Mouse (Mus musculus) lung, adult 18-20 months (tissue): Measurements from ENCODE around the gene Kdelr3.

Experiments used
- DNase-seq, 2 experiments: peaks; one replicate each; pipeline ENCODE4 v3.0.0; 2022; ENCODE audit warnings: mixed read lengths in 2 of 2

Gene Kdelr3

DNA sequence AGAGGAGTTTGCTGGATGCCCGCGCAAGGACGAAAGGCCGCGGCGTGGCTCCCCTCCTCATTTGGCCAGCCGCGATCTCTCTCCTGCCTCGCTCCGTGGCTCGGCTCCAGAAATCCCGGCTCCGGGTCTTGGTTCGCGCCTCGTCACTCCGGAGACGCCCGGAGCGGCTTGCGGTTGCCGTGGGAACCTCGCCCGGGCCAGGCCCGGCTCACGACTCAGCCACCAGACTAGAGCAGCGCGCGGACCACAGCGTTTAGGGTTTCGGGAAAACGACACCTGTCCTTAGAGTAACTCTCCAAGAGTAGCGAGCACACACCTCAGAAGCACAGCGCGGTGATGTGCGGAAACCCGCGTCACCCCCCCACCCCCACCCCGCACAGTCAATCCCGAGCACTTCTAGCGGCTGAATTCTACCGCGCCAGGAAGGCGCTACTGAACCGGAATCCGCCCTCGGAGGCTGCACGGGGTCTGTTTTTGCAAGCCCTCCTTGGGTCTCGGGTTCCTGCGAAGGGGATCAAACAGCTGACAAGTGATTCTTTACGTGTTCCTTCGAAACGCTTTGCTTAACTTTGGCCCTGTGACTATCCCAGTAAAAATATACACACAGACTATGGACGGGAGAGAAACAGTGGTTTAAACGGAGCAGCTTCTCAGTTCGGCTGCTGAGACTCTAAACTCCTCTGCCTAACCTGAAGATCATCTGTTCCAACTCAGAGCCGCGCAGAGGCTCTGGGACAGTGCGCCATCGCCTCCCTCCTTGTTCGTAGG lies 4.5 kb upstream of the Kdelr3 start:
- peak; percentile 81 to 85 for DNase-seq

DNA sequence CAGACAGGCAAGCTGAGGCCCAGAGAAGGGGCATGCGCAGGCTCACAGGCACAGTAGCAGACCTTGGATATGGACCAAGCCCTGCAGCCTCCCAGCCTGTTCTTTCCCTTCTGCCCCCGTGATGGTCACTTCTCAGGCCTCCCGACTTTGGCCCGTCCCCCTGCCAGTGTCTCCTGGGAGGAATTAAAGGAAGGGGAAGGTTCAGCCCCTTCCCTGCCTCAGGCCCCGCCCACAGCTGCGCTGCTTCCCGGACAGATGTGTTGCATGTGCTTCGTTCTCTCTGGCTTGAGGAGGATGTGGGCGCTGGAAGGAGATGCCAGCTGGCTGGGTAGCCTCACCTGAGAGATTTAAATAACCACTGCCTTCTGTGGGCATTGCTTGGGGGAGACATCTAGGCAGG lies 2.3 kb upstream of the Kdelr3 start:
- no peak for DNase-seq

DNA sequence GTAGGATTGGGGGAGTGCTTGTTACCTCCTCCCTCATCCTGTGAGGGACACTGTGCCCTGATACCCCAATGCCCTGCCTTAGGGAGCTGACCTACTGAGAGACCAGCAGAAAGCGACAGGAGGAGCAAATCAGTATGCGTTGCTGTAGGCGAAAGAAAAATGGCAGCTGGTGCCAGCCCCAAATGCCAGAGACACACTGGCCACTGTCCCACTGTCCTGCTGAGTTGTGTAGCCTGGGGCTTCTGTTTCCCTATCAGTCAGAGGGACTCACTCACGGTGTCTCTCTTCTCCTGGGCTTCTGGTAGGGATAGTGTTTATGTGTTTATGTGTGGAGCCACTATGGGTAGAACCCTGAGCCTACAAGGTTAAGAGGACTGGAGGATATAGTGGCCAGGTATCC lies 1.5 kb downstream of the Kdelr3 start:
- DNase-seq = no peak

DNA sequence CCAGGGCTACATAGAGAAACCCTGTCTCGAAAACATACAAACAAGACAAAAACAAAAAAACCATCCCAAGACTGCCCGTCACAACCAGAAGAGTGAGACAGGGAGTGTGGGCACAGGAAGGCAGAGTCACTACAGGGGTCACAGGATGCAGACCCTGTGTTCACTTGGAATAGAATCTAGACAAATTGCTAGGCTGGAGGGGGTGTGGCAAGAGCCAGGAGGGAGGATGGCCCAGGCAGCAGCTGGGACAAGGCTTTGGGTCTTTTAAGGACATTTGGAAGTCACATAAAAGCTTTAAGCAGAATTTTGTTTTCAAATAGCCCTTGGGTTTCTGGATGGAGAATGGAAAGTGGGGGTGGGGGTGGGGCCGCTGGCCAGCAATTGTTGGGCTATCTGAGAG lies 2.4 kb downstream of the Kdelr3 start:
- no peak for DNase-seq

DNA sequence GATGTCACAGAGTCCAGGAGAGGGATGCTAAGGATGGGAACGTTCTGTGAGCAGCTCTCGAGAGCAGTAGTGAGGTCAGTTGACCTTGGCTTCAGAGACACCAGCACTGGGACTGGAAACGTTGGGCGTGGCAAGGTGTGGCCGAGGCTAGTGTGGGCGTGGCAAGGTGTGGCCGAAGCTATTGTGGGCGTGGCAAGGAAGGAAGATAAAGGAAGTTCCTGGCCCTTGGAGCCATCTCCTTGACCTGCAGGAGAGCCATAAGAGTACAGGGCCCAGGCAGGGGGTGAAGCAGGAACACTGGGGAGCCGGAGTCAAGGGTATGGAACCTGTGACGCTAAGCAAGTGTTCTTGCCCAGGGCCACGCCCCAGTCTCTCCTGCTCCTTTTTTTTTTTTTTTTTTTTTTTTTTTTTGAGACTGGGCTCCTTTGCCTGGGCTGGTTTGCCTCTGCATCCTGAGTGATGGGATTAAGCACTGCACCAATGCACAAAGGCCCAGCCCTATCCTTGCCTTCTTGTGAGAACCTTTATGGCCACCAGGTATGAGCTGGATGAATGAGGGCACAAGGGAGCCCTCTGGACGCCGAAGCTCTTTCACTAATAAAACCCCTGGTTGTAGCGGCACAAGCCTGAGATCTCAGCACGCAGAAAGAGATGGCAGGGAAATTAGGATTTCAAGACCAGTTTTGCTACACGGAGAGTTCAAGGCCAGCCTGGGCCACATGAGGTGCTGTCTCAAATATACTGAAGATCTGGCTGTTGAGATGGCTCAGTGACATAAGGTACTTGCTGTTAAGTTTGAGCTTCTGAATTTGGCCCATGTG lies 3.4 kb downstream of the Kdelr3 start:
- DNase-seq = no peak

DNA sequence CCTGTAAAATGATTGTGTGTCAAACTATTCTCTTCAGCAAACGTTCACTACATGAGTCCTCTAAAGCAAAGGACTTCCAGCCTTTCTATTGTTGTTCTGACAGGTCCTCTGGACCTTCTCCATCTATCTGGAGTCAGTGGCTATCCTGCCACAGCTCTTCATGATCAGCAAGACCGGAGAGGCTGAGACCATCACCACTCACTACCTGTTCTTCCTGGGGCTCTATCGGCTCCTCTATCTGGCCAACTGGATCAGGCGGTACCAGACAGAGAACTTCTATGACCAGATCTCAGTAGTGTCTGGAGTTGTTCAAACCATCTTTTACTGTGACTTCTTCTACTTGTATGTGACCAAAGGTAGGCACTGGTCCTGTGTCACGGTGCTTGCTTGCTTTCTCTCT lies 9.4 kb downstream of the Kdelr3 start:
- no peak for DNase-seq

DNA sequence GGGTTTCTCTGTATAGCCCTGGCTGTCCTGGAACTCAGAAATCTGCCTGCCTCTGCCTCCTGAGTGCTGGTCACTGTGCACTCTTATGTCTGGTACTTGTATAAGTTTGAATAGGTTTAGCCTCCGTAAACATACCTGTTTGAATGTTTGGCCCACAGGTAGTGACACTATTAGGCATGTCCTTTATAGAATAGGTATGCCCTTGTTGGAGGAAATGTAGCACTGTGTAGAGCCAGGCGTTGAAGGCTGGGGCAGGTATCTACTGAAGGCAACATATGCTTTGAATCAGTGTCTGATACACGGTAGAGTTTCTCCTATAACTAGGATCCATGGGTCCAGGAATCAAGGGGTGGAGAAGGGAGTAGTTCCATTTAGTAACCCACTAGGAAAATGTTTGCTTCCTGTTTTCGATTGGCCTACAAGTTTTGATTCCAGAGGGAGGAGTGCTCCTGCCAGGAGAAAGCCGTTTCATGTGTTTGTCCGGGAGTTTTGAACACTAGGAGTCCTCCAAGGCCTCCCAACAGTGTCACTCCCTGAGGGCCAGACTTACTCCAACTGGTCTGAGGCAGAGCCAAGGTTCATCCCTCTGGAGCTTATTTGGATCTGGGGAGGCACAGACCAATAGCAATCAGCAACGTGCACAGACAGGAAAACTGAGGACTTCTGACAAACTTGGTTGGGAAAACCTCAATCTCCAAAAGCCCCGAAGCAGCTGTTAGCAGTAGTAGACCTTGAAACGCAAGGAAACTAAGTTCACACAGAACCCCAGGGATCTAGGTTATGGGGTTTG lies 10.0 kb downstream of the Kdelr3 start:
- DNase-seq = no peak

DNA sequence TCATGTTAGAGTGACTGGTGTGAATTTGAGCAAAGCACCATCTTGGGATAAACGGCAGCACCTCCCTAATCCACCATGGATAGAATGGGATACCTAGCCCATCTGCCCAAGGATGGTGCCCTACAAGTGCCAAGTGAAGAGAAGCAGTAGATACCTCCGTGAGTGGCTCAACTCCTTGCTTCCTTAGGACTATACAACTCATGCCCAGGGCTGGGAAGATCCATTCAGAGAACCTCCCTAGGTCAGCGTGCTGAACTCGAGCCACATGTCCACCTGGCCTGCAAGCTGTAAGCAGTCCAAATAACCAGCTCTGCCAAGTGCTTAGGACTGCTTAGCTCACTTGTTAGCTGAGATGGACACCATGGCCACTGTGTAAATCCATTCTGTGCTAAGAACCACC lies 11.0 kb downstream of the Kdelr3 start:
- no peak for DNase-seq

DNA sequence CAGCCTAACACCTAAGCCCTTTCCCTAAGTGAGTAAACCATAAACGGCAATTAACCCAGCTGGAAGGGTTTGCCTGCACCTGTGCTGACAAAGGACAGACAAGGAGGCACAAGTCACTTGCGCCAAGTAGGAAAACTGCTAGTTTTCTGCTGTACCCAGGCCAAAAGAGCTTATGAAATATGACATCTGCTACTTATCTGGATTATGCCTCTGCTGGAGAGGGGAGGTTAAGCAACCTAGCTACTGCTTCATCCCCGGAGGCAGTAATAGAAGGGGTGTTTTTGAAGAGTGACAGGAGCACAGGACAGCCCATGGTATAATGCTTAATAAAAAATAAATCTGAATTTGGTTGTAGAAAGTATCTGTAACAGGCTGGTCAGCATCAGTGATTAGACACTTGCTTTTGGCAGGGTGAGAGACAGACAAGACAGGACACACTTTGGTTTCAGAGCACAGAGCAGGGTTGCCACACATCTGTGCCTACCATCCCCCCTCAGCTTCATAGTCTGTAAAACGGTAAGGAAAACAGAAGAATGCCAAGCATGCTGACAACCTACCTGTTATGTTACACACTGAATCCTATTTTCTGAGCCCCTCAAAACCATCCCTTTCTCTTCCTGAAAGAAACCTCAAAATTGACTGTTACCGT lies 11.9 kb downstream of the Kdelr3 start:
- no peak for DNase-seq

DNA sequence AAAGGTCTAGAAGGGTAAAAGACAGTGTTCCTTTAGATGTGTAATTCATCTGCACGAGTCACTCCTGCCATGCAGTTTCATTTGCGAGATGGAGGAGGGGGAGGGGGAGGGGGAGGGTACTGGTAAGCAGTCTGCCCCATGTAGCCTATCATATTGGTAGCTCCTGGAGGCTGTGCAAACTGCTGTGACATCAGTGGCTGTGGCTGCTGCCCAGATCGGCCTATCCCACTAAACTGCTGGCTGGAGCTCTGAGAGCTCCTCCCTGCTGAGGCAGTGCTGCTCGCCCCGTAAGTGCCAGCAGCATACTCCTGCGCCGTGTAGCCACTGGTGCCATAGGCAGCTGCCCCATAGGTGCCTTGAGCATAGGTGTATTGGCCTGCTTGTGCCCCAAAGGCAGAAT lies 13.7 kb downstream of the Kdelr3 start:
- no peak for DNase-seq

DNA sequence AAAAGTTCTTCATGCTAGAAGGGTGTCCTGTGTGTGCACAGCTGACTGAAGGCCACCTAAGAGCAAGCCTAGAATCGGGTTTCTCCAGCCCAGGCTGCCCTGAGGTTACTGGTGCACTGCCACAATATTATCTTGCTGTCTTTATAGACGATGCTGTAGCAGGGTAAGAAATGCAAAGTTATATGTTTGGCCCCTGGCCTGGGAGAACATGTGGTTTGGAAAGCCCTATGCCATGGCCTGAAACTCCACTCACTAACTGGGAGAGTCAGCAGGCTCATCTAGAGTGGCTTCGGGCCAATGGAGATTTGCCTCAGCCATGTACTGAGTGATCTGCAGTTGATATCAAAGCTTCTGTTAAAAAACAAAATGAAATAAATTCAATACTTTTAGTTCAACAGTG lies 17.6 kb downstream of the Kdelr3 start:
- DNase-seq = no peak

DNA sequence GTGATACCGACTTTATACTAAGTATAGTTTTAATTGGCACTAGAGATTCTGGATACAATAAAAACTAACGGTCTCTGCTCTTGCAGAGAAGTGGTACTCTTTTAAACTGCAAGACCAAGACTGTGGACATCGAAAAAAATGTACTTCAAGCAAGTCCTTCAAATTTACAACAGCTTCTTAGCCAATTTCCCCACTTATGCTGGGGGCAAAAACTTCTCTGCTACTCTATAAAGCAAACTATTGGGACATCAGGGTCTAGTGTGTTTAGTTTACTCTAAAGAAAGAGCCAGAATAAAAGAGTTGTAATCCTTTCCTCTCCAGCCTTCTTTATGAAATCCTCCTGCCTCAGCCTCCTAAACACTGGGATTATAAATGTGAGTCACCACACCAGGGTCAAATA lies 27.8 kb downstream of the Kdelr3 start:
- DNase-seq = peak in 1 of 2 experiments; percentile 28

DNA sequence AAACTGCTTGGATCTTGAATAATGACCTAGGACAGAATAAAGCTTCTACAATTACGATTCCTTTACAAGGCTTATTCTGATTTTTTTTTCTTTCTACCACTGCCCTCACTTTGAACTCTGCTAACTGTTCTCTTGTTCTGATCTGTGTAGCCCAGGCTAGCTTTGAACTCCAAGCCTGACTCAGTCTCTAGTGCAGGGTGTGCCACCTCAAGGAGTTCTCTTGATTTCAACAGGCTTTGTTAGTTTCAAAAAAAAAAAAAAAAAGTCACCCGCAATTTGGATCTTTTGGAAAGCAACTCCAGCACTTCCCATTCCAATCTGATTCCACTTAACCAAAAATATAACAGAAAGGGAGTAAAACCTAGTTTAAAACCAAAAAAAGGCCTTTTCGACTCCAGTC lies 29.3 kb downstream of the Kdelr3 start:
- no peak for DNase-seq

DNA sequence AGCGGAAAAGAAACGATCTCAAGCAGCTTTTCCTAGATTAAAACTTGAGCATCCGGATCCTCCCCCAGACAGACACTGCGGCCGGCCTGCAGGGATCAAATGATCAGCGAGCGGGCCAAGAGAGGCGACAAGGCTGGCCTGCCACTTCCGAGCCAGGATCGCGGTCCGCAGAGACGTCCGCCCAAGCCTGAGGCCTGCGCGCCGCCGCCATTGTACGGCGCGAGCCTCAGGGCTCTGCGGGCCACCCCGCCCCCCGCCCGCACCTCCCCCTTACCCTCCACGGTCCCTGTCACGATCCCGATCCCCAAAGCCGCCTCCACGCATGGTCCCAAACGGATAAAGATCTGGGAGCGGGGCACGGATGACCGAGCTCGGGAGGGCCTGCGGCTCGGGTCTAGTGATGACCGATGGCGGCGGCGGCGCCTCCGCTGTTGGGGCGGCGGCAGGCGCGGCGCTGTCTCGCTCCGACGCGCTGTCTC lies 29.7 kb downstream of the Kdelr3 start:
- peak; percentile 71 to 73 for DNase-seq

DNA sequence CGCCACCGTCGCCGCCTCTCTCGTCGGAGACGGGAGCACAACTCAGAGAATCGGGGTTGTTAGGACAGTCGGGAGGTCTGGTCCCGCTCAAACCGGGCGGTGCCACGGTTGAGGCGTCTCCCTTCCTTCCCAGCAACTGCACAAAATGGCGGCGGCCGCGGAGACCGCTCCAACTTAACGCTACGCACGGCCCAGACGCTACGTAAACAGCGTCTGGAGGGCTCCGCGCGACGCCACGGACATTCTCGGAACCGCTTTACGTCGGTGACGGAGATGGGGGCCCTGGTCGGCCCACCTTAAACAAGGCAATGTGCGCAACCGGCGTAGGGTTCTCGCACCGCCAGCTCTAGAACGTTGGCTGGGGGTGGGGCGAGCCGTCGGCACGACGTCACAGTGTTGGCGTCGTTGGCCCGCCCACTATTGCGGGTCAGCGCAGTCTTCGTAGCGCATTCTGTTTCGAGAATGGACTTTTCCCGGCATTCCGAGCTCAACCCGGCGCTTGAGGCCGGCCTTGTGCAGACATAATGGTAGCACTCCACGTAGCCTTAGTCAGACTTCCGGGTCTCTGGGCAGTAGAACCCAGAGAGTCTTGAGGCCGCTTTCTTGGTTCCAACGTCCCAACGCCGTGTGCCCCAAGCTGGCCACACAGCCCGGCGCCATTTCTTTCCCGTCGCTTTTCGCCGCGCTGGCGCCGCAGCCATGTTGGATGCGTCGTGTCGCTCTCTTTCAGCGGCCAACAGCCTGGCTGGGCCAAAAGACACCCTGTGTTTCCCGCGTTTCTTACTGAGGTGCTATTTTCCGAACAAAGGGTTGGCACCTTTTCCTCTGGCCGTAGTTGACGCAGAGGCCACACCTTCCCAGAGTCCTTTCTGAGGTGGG lies 30.4 kb downstream of the Kdelr3 start, which contains the start of gene Ddx17:
Gene Ddx17 (minus strand): TSS at position 332 of the 879 bp plus-strand sequence.
- peak; percentile 97 for DNase-seq

DNA sequence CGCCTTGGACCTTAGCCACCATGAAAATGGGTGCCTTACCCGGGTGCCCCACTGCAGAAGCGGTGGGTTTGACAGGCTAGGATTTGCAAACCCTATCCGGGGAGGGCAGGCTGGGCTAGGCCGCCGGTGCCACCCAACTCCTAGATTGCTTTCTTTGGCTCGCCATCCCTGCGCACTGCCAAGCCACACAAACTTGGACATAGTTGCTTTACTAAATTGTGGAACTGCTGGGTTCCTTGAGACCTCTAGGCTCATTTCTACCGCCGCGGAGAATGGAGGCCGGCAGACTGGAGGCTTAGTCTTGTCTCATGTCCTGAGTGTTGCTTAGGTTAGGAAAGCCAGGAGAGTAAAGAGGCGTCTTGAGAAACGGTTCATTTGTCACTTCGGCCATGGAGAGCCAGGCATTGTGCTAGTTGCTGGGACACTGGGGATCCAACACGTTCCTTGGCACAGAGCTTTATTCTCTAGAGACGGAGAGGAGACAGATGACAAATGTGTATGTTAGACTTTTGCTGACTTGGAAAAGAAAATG lies 31.1 kb downstream of the Kdelr3 start:
- no peak for DNase-seq

DNA sequence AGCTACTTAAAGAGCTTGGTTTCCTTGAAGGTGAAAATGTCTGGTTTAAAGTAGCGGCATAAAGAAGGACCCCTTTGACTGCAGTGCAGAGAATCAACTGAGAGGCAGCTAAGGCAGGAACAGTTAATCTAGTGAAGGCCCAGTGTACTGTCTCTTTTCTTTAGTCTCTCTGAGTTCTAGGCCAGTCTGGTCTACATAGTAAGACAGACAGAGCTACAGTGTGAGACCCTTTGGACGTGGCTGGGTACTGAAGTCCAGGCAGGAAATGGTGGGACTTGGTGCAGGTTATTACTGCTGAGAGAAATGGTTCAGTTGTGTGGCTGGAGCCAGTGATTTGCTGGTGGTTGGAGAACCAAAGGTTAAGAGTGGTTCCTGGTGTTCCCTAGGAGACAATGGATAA lies 32.0 kb downstream of the Kdelr3 start:
- DNase-seq = no peak

DNA sequence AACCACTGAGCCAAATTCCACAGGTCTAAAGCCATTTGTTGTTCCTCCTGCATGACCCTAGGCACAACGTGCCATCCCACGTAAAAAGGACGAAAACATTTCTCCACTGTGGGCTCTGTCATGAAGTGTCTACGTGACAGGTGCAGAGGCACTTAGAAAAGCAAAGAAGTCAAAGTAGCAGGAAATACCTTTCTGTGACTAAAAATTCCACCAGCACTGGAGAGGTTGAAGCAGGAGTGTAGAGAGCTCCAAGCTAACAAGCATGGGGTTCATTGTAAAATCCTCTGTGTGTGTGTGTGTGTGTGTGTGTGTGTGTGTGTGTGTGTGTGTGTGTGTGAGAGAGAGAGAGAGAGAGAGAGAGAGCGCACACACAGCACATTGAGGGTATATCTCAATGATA lies 36.4 kb downstream of the Kdelr3 start:
- no peak for DNase-seq

DNA sequence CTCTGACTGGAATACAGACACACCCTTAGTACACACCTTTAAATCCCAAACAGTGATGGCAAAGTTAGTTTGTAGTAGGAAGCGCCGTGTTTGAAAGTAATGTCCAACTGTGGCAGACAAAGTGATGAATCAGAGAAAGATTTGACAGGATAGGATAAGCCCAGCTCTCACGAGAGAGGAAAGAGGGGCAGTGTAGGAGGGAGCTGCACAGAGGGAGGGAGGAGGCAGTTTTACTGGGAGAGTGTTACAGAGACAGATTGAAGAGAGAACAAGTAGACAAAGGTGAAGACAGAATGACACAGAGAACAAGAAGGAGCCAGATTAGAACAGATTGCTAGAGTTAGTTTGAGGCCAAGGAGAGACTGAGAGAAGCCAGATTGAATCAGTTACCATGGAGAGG lies 43.4 kb downstream of the Kdelr3 start:
- DNase-seq = no peak

DNA sequence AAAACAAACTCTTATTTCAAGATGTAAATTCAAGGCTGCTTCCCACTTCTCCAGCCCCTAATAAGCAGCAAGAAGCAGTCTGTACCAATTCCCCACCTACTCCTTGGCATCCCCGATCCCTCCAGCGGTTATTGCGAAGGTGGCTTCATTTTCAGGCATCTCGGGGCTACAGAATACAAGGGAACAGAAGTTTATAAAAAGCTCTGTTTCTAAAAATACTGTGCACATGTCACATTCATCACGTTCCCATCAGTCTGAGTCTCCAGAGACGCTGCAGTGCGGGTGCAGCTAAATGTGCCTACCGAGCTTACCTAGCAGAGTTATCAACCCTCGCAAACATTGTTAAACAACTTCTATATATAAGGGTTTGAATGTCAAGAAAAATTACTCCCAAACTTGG lies 46.2 kb downstream of the Kdelr3 start:
- DNase-seq = no peak

DNA sequence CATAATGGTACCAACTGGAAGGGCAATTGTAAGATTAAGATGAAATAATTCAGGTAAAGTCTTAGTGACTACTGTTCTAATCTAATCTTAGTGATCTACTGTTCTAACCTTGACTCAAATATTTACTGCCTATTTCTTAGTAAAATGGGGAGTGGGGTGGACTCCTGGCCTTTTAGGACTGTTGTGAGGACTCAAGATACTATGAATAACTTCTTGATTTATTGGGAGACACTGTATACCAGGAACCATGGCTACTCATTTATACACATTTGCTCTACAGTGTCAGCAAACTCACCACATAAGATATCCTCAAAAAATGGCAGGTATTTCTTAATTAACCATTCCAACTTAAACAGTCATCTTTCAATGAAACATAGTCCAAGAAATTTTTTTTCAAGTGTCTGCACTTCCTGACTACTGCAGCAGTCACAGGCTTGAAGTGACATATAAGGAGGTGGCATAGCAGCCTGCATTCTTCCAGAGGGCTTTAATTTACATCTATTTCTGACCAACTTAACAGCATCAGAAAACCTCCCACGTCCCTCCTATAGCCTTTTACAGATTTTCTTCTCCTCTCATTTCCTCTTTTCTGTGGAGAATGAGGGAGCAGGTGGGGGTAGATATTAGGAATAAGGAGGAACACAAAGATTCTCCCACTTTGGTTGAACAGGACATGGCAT lies 59.5 kb downstream of the Kdelr3 start:
- no peak for DNase-seq
